Mouse (Mus musculus): Measurements from ENCODE around the gene Carf. TPM values are rescaled to one million over a fixed set of nuclear protein-coding genes. Genes with fewer than 3 reads are reported as not detected.
"Not testable (repeated sequence)": the region's sequence is repeated elsewhere in the genome, so short reads cannot be mapped to it uniquely, and the experiment has no call there.

Carf gene
- 2.5 and 2.8 TPM in 2 replicates for polyA plus RNA-seq (2015; fragmentation: Nextera tagmentation; extraction: Ambion mirVana)

DNA sequence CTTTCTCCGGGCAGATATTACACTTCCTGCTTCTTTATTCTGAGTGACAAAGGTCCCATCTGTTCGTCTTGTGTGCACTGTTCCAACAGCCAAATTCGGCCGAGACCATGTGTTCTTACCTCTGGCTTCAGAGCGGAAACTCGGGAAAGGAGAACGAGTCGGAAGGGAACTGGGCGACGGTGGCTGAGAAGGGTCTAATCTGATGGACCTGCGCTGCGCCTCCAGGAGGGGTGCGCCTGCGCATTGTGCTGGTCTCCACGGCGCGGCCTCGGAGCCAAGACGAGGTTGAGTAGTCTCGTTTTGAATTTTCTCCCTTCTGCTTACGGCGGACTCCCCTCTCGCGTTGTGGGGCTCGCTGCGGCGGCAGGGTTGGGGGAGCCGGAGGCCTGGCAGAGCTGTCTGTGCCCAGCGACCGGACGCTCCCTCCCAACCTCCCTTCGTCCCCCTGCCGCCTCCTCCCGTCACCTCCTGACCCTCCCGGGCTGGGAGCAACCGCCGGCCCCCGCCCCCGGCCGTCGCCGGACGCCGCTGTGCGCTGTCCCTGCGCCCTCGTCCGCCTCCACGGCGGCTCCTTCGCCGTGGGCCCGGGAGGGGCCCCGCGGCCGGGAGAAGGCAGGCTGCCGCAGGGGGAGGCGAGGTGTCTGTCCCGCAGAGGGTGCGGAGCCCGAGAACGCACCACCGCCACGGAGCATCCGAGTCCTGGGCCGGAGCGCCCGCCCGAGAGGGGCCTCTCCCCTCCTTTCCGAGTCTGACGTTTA lies at the start of gene Carf, which contains the start of gene Wdr12:
Gene Carf, plus strand, starts transcription at position 224 of the 758 bp plus-strand sequence.
Gene Wdr12, minus strand, starts transcription at position 622 of the 758 bp plus-strand sequence.
- H3K9ac ChIP-seq (ENCODE audit: low read length), result peak within 1 kb of the TSS; percentile 97
- H3K4me3 ChIP-seq (ENCODE audit: low read depth, low read length), result peak within 1 kb of the TSS; percentile 97
- H3K4me2 ChIP-seq (replicated peaks; ENCODE audit: low read depth), result peak within 1 kb of the TSS; percentile 65
- H3K27me3 ChIP-seq (ENCODE audit: control insufficient read depth, insufficient read depth, low read length), result no peaks in the 10 kb centered on the region
- no peak for TF ChIP-seq EP300 (optimal IDR thresholded peaks at IDR 0.05)
- TF ChIP-seq CTCF (IDR thresholded peaks at IDR 0.05; ENCODE audit: low read depth), result peak; percentile 19; the same call in 1 of the 2 replicates
- peak within 1 kb of the TSS; percentile 97 for H3K27ac ChIP-seq (replicated peaks)
- DNase-seq (ENCODE audit: low spot score) (peak; percentile 96), ATAC-seq (ENCODE audit: low FRiP score, low TSS enrichment) (peak; percentile 97)
- no peaks in the 10 kb centered on the region for H3K9me3 ChIP-seq (ENCODE audit: control insufficient read depth, low read length)
- no peaks in the 10 kb centered on the region for H3K4me1 ChIP-seq (replicated peaks; ENCODE audit: control insufficient read depth, insufficient read depth)
- under 1% methylated on average over 59 of the region's 71 CpGs for WGBS
- H3K36me3 ChIP-seq (ENCODE audit: control insufficient read depth, insufficient read depth, low read length), result 0 out of 2 replicates have a peak, but pooled peaks cover 2% of the 10 kb centered on the region

- no peak for DNase-seq (ENCODE audit: low spot score)
- 48% methylated on average over 3 of the region's 3 CpGs for WGBS
- TF ChIP-seq EP300 (optimal IDR thresholded peaks at IDR 0.05), result no peak
- peak; percentile 47 for TF ChIP-seq CTCF (IDR thresholded peaks at IDR 0.05; ENCODE audit: low read depth)
These were observed 43.4 kb upstream of the Carf start for GRCm38 (mm10) chr1:60054659-60055058.

GRCm38 (mm10) chr1:60056310-60056709 lies 41.7 kb upstream of the Carf start:
- H3K4me3 ChIP-seq (ENCODE audit: low read depth, low read length), result no peak overlapping the region
- ATAC-seq (ENCODE audit: low FRiP score, low TSS enrichment), result no peak
- H3K36me3 ChIP-seq (ENCODE audit: control insufficient read depth, insufficient read depth, low read length), result no peaks in the 10 kb centered on the region
- no peaks in the 10 kb centered on the region for H3K9me3 ChIP-seq (ENCODE audit: control insufficient read depth, low read length)
- no peak overlapping the region for H3K9ac ChIP-seq (ENCODE audit: low read length)
- no peak for TF ChIP-seq EP300 (optimal IDR thresholded peaks at IDR 0.05)
- TF ChIP-seq CTCF (IDR thresholded peaks at IDR 0.05; ENCODE audit: low read depth), result no peak
- no peaks in the 10 kb centered on the region for H3K4me1 ChIP-seq (replicated peaks; ENCODE audit: control insufficient read depth, insufficient read depth)
- H3K27me3 ChIP-seq (ENCODE audit: control insufficient read depth, insufficient read depth, low read length), result no peaks in the 10 kb centered on the region
- no peak overlapping the region for H3K27ac ChIP-seq (replicated peaks)
- no peak for DNase-seq (ENCODE audit: low spot score)
- 85% methylated on average over 3 of the region's 3 CpGs for WGBS
- H3K4me2 ChIP-seq (replicated peaks; ENCODE audit: low read depth), result no peak overlapping the region

More at GRCm38 (mm10) chr1:60054659-60055058, 43.4 kb upstream of the Carf start:
- Histone ChIP-seq H3K4me2 (replicated peaks; ENCODE audit: low read depth) (no peak overlapping the region), H3K9ac (ENCODE audit: low read length) (no peak overlapping the region), H3K27ac (replicated peaks) (no peak overlapping the region), H3K4me1 (replicated peaks; ENCODE audit: control insufficient read depth, insufficient read depth) (no peaks in the 10 kb centered on the region), H3K4me3 (ENCODE audit: low read depth, low read length) (no peak overlapping the region), H3K9me3 (ENCODE audit: control insufficient read depth, low read length) (no peaks in the 10 kb centered on the region), H3K36me3 (ENCODE audit: control insufficient read depth, insufficient read depth, low read length) (no peaks in the 10 kb centered on the region), H3K27me3 (ENCODE audit: control insufficient read depth, insufficient read depth, low read length) (no peaks in the 10 kb centered on the region)
- no peak for ATAC-seq (ENCODE audit: low FRiP score, low TSS enrichment)

DNA sequence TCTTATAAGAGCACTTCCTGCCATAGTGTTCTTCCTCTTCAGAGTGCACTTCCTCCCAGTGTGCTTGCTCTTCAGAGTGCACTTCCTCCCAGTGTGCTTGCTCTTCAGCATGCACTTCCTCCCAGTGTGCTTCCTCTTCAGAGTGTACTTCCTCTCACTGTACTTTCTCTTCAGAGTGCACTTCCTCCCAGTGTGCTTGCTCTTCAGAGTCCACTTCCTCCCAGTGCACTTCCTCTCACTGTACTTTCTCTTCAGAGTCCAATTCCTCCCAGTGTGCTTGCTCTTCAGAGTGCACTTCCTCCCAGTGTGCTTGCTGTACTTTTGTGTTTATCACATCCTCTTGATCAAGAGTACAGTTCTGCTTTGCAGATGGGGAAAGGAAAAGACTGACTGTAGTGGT lies 27.3 kb upstream of the Carf start:
- H3K4me1 ChIP-seq (replicated peaks; ENCODE audit: control insufficient read depth, insufficient read depth); H3K27me3 ChIP-seq (ENCODE audit: control insufficient read depth, insufficient read depth, low read length); H3K9ac ChIP-seq (ENCODE audit: low read length); H3K9me3 ChIP-seq (ENCODE audit: control insufficient read depth, low read length); H3K27ac ChIP-seq (replicated peaks); H3K4me3 ChIP-seq (ENCODE audit: low read depth, low read length); ATAC-seq (ENCODE audit: low FRiP score, low TSS enrichment); DNase-seq (ENCODE audit: low spot score); H3K36me3 ChIP-seq (ENCODE audit: control insufficient read depth, insufficient read depth, low read length); H3K4me2 ChIP-seq (replicated peaks; ENCODE audit: low read depth): not testable (repeated sequence)

DNA sequence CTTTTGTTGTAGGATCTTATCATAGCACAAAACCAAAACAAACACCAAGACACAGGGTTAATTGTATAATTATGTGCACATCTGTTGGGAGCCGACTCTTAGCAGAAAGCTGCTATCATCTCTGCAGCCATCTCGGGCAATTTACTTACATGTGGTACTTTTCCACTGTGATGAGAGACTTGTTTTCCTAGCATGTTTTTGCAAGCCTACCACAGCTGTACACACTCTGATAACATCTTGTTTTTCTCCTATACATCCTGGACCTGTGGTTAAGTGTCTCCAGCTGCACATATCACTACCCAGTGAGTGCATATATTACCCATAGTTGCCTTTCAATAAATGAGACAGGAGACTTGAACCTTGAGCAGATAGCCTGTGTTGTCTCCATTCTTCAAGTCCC lies 23.1 kb upstream of the Carf start:
- DNase-seq (ENCODE audit: low spot score) (no peak), ATAC-seq (ENCODE audit: low FRiP score, low TSS enrichment) (no peak)
- WGBS, result 71% methylated on average over 2 of the region's 2 CpGs
- Histone ChIP-seq H3K27me3 (ENCODE audit: control insufficient read depth, insufficient read depth, low read length) (no peaks in the 10 kb centered on the region), H3K4me2 (replicated peaks; ENCODE audit: low read depth) (no peak overlapping the region), H3K4me3 (ENCODE audit: low read depth, low read length) (no peak overlapping the region), H3K9me3 (ENCODE audit: control insufficient read depth, low read length) (no peaks in the 10 kb centered on the region), H3K9ac (ENCODE audit: low read length) (no peak overlapping the region), H3K4me1 (replicated peaks; ENCODE audit: control insufficient read depth, insufficient read depth) (no peaks in the 10 kb centered on the region), H3K36me3 (ENCODE audit: control insufficient read depth, insufficient read depth, low read length) (no peaks in the 10 kb centered on the region), H3K27ac (replicated peaks) (no peak overlapping the region)
- TF ChIP-seq CTCF (IDR thresholded peaks at IDR 0.05; ENCODE audit: low read depth) (no peak), EP300 (optimal IDR thresholded peaks at IDR 0.05) (no peak)

DNA sequence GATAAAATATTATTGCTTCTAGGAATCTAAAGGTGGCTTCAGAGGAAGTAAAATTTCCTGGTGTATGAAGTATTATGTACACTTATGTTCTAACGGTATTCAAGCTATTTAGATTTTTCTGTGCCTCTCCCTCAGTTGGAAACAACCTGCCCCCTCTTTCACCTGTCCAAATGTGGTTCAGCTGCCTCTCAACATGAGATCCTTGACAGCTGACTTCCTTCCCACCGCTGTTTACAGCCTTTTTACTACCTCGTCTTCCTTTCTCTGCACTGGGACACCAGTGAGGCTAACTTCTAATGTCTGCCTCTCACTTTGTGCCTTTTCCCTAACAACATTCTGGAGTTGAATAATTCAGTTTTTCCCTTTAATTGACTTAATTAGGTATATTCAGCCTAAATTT lies 22.5 kb upstream of the Carf start:
- Histone ChIP-seq H3K9ac (ENCODE audit: low read length) (no peak overlapping the region), H3K27me3 (ENCODE audit: control insufficient read depth, insufficient read depth, low read length) (no peaks in the 10 kb centered on the region), H3K4me3 (ENCODE audit: low read depth, low read length) (no peak overlapping the region), H3K4me1 (replicated peaks; ENCODE audit: control insufficient read depth, insufficient read depth) (no peaks in the 10 kb centered on the region), H3K4me2 (replicated peaks; ENCODE audit: low read depth) (no peak overlapping the region), H3K36me3 (ENCODE audit: control insufficient read depth, insufficient read depth, low read length) (no peaks in the 10 kb centered on the region; the same call in 1 of the 2 replicates), H3K9me3 (ENCODE audit: control insufficient read depth, low read length) (no peaks in the 10 kb centered on the region), H3K27ac (replicated peaks) (no peak overlapping the region)
- ATAC-seq (ENCODE audit: low FRiP score, low TSS enrichment), result no peak
- 74% methylated on average over 3 of the region's 3 CpGs for WGBS
- no peak for DNase-seq (ENCODE audit: low spot score)
- TF ChIP-seq EP300 (optimal IDR thresholded peaks at IDR 0.05) (no peak), CTCF (IDR thresholded peaks at IDR 0.05; ENCODE audit: low read depth) (no peak)
